8 mouse cellular contexts compared by ENCODE assay signal in the genomic region with DNA sequence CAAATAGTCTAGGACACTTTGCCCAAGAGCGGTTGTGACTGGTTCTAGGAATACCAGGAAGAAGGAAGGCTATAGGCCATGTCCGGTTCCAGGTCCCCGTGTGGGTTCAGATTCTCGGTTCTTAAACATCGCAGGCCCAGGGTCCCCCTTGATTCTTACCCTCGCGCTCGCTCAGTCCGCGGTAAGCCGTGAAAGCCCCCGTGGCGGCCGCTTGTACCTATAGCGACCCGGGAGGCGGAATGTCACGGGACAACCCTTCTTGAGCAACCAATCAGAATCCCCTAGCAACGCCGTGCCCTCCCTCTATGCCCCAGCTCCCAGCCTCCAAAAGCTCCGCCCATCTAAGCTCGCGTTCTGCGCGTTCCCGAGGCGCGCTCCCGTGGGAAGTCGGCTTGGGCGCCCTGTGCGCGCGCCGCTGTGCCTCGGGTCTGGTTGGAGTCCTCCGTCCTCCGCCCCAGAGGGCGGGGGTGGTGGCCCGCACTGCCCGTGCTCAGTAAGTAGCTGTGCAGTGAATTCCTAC. TPM values are rescaled to one million over a fixed set of nuclear protein-coding genes. Genes with fewer than 3 reads are reported as not detected.
DNase-seq lines count a peak whose midpoint lies in the region; ATAC-seq and TF ChIP-seq lines count a peak whose summit lies in the region.

A gene (minus strand): TSS at position 333 of the 520 bp plus-strand sequence.
A gene (plus strand): TSS at position 350 of the 520 bp plus-strand sequence.
A gene (plus strand): TSS at position 367 of the 520 bp plus-strand sequence.

- TF ChIP-seq EP300 in heart, adult 2 months (IDR thresholded peaks at IDR 0.05; ENCODE audit: insufficient read depth, low read depth, low read length), result 0 out of 2 replicates have a peak, but pooled peaks have one; percentile 13

- peak within 1 kb of the TSS; percentile 72 for H3K9ac ChIP-seq in embryonic facial prominence, embryonic 14.5 days (ENCODE audit: low read depth, low read length)
- peak within 1 kb of the TSS; percentile 69 for H3K9ac ChIP-seq in heart, adult 2 months (ENCODE audit: low read depth, low read length)
- peak within 1 kb of the TSS; percentile 70 for H3K9ac ChIP-seq in limb, embryonic 13.5 days
- H3K9ac ChIP-seq in midbrain, embryonic 16.5 days (ENCODE audit: low read depth, low read length), result peak within 1 kb of the TSS; percentile 79

- H3K36me3 ChIP-seq in embryonic facial prominence, embryonic 14.5 days (ENCODE audit: control insufficient read depth, insufficient read depth, low read length), result peaks cover 29% of the 10 kb centered on the region
- no peaks in the 10 kb centered on the region for H3K36me3 ChIP-seq in heart, adult 2 months (ENCODE audit: control insufficient read depth, insufficient read depth, low read length)
- peaks cover 22% of the 10 kb centered on the region for H3K36me3 ChIP-seq in limb, embryonic 13.5 days
- no peaks in the 10 kb centered on the region for H3K36me3 ChIP-seq in midbrain, embryonic 16.5 days (ENCODE audit: control insufficient read depth, insufficient read depth, low read length)

- peak within 1 kb of the TSS; percentile 78 for H3K4me2 ChIP-seq in embryonic facial prominence, embryonic 14.5 days (ENCODE audit: low read depth, low read length)
- peak within 1 kb of the TSS; percentile 81 for H3K4me2 ChIP-seq in limb, embryonic 13.5 days (replicated peaks)
- peak within 1 kb of the TSS; percentile 72 for H3K4me2 ChIP-seq in midbrain, embryonic 16.5 days (ENCODE audit: low read length)

- DNase-seq in 3T3-L1 (ENCODE audit: low read depth, low spot score), result peak; percentile 95
- peak; percentile 86 to 94 for DNase-seq in adrenal gland, postnatal 4 days (ENCODE audit: low spot score in 2 of 2)
- peak; percentile 97 for DNase-seq in embryonic facial prominence, embryonic 14.5 days (ENCODE audit: low spot score)
- DNase-seq in heart, adult 2 months, result peak; percentile 98 to 99
- DNase-seq in kidney, adult 8-10 months, result peak; percentile 96 to 97
- DNase-seq in spleen, postnatal 10 days (ENCODE audit: low spot score in 2 of 2), result peak; percentile 96 to 98

- under 1% methylated on average over 36 of the region's 41 CpGs for WGBS in embryonic facial prominence, embryonic 14.5 days
- WGBS in heart, adult 2 months, result under 1% methylated on average over 41 of the region's 41 CpGs
- under 1% methylated on average over 41 of the region's 41 CpGs for WGBS in limb, embryonic 13.5 days
- WGBS in midbrain, embryonic 16.5 days, result 0% methylated on average over 41 of the region's 41 CpGs

- H3K79me2 ChIP-seq in heart, adult 2 months (replicated peaks; ENCODE audit: control insufficient read depth, insufficient read depth, low read length), result no peaks in the 10 kb centered on the region

- peaks cover 24% of the 10 kb centered on the region for H3K4me1 ChIP-seq in embryonic facial prominence, embryonic 14.5 days (ENCODE audit: control insufficient read depth, insufficient read depth, low read length)
- H3K4me1 ChIP-seq in heart, adult 2 months (ENCODE audit: control insufficient read depth, insufficient read depth, low read length), result peaks cover 7% of the 10 kb centered on the region
- H3K4me1 ChIP-seq in limb, embryonic 13.5 days, result peaks cover 44% of the 10 kb centered on the region
- peaks cover 12% of the 10 kb centered on the region for H3K4me1 ChIP-seq in midbrain, embryonic 16.5 days (ENCODE audit: control insufficient read depth, insufficient read depth, low read length)

- ATAC-seq in embryonic facial prominence, embryonic 14.5 days (ENCODE audit: low read depth), result peak; percentile 90
- ATAC-seq in limb, embryonic 13.5 days (ENCODE audit: low FRiP score, low read depth), result peak; percentile 90
- ATAC-seq in midbrain, embryonic 16.5 days, result peak; percentile 81

- peak; percentile 42 for TF ChIP-seq CTCF in heart, adult 2 months (IDR thresholded peaks at IDR 0.05)

- no peaks in the 10 kb centered on the region for H3K9me3 ChIP-seq in embryonic facial prominence, embryonic 14.5 days (ENCODE audit: control insufficient read depth, low read length)
- no peaks in the 10 kb centered on the region for H3K9me3 ChIP-seq in limb, embryonic 13.5 days
- no peaks in the 10 kb centered on the region for H3K9me3 ChIP-seq in midbrain, embryonic 16.5 days (replicated peaks; ENCODE audit: control insufficient read depth, low read length, poor library complexity, severe bottlenecking)

- TF ChIP-seq POLR2A in heart, adult 2 months (IDR thresholded peaks at IDR 0.05; ENCODE audit: insufficient read depth, low read depth, low read length), result peak; percentile 70

- peak within 1 kb of the TSS; percentile 63 for H3K4me3 ChIP-seq in embryonic facial prominence, embryonic 14.5 days (ENCODE audit: low read depth, low read length)
- peak within 1 kb of the TSS; percentile 72 for H3K4me3 ChIP-seq in heart, adult 2 months
- H3K4me3 ChIP-seq in limb, embryonic 13.5 days, result peak within 1 kb of the TSS; percentile 53
- H3K4me3 ChIP-seq in midbrain, embryonic 16.5 days (ENCODE audit: low read depth, low read length), result peak within 1 kb of the TSS; percentile 65

- intact Hi-C loops in heart, adult 2 months (cut with DNase I), result loop anchor here (5.0 kb wide), 1 partner anchor 71 kb away; no protein-coding TSS in a partner anchor

- H3K27me3 ChIP-seq in embryonic facial prominence, embryonic 14.5 days (replicated peaks; ENCODE audit: control insufficient read depth, insufficient read depth, low read length), result no peaks in the 10 kb centered on the region
- no peaks in the 10 kb centered on the region for H3K27me3 ChIP-seq in heart, adult 2 months (ENCODE audit: control insufficient read depth, insufficient read depth, low read length)
- H3K27me3 ChIP-seq in limb, embryonic 13.5 days, result peaks cover 5% of the 10 kb centered on the region
- peaks cover 7% of the 10 kb centered on the region for H3K27me3 ChIP-seq in midbrain, embryonic 16.5 days (ENCODE audit: control insufficient read depth, insufficient read depth, low read depth, low read length)

- peak within 1 kb of the TSS; percentile 61 for H3K27ac ChIP-seq in embryonic facial prominence, embryonic 14.5 days (replicated peaks; ENCODE audit: low read depth, low read length)
- H3K27ac ChIP-seq in heart, adult 2 months, result peak within 1 kb of the TSS; percentile 81
- H3K27ac ChIP-seq in limb, embryonic 13.5 days, result peak within 1 kb of the TSS; percentile 67
- H3K27ac ChIP-seq in midbrain, embryonic 16.5 days (ENCODE audit: low read length), result 0 out of 2 replicates have a peak within 1 kb of the TSS, but pooled peaks have one; percentile 42

RNA-seq across cellular contexts. Expression of the first gene that starts in this region (rescaled TPM):
- 10 to 100 TPM; 82.6 to 96.8 TPM for total RNA-seq in adrenal gland, postnatal 4 days (2021)
- polyA plus RNA-seq in embryonic facial prominence, embryonic 14.5 days (2014; fragmentation: Nextera tagmentation; extraction: Ambion mirVana), result 55.7 and 65.8 TPM in 2 replicates
- total RNA-seq in heart, adult 2 months (2021), result 10 to 100 TPM; 22.6 to 27.0 TPM
- polyA plus RNA-seq in heart, adult 2 months (2012; rRNA removed), result 48.3 and 54.3 TPM in 2 replicates
- 45.5 and 48.1 TPM in 2 replicates for polyA plus RNA-seq in limb, embryonic 13.5 days (2015; fragmentation: Nextera tagmentation; extraction: Ambion mirVana)
- polyA plus RNA-seq in midbrain, embryonic 16.5 days (2015; fragmentation: Nextera tagmentation; extraction: Ambion mirVana), result 23.8 and 28.0 TPM in 2 replicates

RNA-seq across cellular contexts. Expression of the second gene that starts in this region (rescaled TPM):
- total RNA-seq in adrenal gland, postnatal 4 days (2021), result 1 to 10 TPM; 4.7 to 5.1 TPM
- 12.9 and 15.3 TPM in 2 replicates for polyA plus RNA-seq in embryonic facial prominence, embryonic 14.5 days (2014; fragmentation: Nextera tagmentation; extraction: Ambion mirVana)
- total RNA-seq in heart, adult 2 months (2021), result 1 to 10 TPM in 1 of 2 experiments, under 1 TPM in 1; 0.70 to 1.2 TPM
- polyA plus RNA-seq in heart, adult 2 months (2012; rRNA removed), result 0.76 and 1.3 TPM in 2 replicates
- polyA plus RNA-seq in limb, embryonic 13.5 days (2015; fragmentation: Nextera tagmentation; extraction: Ambion mirVana), result 17.9 and 18.6 TPM in 2 replicates
- polyA plus RNA-seq in midbrain, embryonic 16.5 days (2015; fragmentation: Nextera tagmentation; extraction: Ambion mirVana), result 1.1 and 1.5 TPM in 2 replicates

RNA-seq across cellular contexts. Expression of the third gene that starts in this region (rescaled TPM):
- total RNA-seq in adrenal gland, postnatal 4 days (2021), result 100 to 1,000 TPM; 125 to 127 TPM
- polyA plus RNA-seq in embryonic facial prominence, embryonic 14.5 days (2014; fragmentation: Nextera tagmentation; extraction: Ambion mirVana), result 242 and 262 TPM in 2 replicates
- total RNA-seq in heart, adult 2 months (2021), result 100 to 1,000 TPM; 183 to 202 TPM
- polyA plus RNA-seq in heart, adult 2 months (2012; rRNA removed), result 231 and 248 TPM in 2 replicates
- polyA plus RNA-seq in limb, embryonic 13.5 days (2015; fragmentation: Nextera tagmentation; extraction: Ambion mirVana), result 239 and 258 TPM in 2 replicates
- polyA plus RNA-seq in midbrain, embryonic 16.5 days (2015; fragmentation: Nextera tagmentation; extraction: Ambion mirVana), result 300 and 320 TPM in 2 replicates

Comparison
In these comparisons a context has a peak if more than half of its experiments do, and no peak if none do; other contexts are left out.
1. Peak in every context shown above with its lines: DNase-seq, ATAC-seq, H3K4me3 ChIP-seq and H3K27ac ChIP-seq.